Mouse (Mus musculus): ENCODE results near the gene Nrxn2. TPM values are rescaled to one million over a fixed set of nuclear protein-coding genes. Genes with fewer than 3 reads are reported as not detected.

The Nrxn2 gene
- polyA plus RNA-seq, 1 experiment from 2014 or later = 66.5 TPM

DNA sequence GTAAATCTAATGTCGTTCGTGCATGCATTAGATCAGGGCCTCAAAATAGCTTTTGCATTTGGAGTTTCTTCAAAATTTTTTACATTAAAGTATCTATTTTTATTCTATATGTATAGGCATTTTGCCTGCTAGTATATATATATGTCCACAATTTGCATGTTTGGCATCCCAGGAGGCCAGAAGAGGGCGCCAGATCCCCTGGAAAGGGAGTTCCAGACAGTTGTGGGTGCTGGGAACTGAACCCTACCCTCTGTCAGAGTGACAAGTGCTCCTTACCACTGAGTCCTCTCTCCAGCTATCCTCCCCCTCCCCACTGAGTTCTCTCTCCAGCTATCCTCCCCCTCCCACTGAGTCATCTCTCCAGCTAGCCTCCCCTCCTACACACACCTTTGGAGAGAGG, 48.4 kb downstream of the Nrxn2 start:
- ATAC-seq (ENCODE audit: low read depth) = no peak
- H3K27me3 ChIP-seq (ENCODE audit: control insufficient read depth, insufficient read depth, low read length) = no peaks in the 10 kb centered on the region
- peaks cover 13% of the 10 kb centered on the region for H3K4me1 ChIP-seq (ENCODE audit: control insufficient read depth, insufficient read depth, low read length)
- H3K36me3 ChIP-seq (ENCODE audit: control insufficient read depth, insufficient read depth, low read length) = no peaks in the 10 kb centered on the region
- whole genome bisulfite sequencing = 95% methylated on average over 3 of the region's 3 CpGs
- H3K27ac ChIP-seq (ENCODE audit: low read depth, low read length) = no peak overlapping the region
- H3K4me2 ChIP-seq (ENCODE audit: low read depth, low read length) = no peak overlapping the region
- H3K9me3 ChIP-seq (ENCODE audit: control insufficient read depth, low read length) = no peaks in the 10 kb centered on the region
- no peak overlapping the region for H3K4me3 ChIP-seq (ENCODE audit: low read depth, low read length)
- no peak overlapping the region for H3K9ac ChIP-seq (replicated peaks; ENCODE audit: low read depth, low read length)

DNA sequence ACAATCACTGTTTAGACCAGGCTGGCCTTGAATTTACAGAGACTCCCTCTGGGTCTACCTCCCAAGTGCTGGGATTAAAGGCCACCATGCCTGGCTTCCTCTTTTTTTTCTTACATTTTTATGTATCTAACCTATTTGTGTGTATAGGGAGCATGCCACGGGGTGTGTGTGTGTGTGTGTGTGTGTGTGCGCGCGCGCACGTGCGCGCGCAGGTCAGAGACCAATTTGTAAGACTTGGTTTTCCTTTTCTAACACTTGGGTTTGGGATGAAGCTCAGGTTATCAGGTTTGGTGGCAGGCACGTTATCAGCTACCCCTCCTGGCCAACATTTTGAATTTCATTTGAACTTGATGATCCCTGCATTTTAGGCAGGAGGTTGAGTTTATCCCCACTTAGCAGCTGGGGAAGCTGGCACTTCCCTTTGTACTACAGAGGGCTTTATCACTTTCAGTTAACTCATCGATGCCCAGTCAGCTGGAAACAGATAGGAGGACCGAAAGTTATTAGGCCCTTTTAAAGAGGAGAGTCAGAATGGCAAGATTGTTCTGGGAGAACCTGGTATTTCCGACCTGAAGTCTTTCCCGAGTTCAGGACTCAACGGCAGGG, 48.9 kb downstream of the Nrxn2 start:
- no peaks in the 10 kb centered on the region for H3K36me3 ChIP-seq (ENCODE audit: control insufficient read depth, insufficient read depth, low read length)
- H3K4me2 ChIP-seq (ENCODE audit: low read depth, low read length) = no peak overlapping the region
- ATAC-seq (ENCODE audit: low read depth) = no peak
- H3K9me3 ChIP-seq (ENCODE audit: control insufficient read depth, low read length) = no peaks in the 10 kb centered on the region
- H3K4me3 ChIP-seq (ENCODE audit: low read depth, low read length) = no peak overlapping the region
- H3K27me3 ChIP-seq (ENCODE audit: control insufficient read depth, insufficient read depth, low read length) = no peaks in the 10 kb centered on the region
- no peak overlapping the region for H3K27ac ChIP-seq (ENCODE audit: low read depth, low read length)
- peaks cover 13% of the 10 kb centered on the region for H3K4me1 ChIP-seq (ENCODE audit: control insufficient read depth, insufficient read depth, low read length)
- WGBS = 89% methylated on average over 15 of the region's 15 CpGs
- no peak overlapping the region for H3K9ac ChIP-seq (replicated peaks; ENCODE audit: low read depth, low read length)

DNA sequence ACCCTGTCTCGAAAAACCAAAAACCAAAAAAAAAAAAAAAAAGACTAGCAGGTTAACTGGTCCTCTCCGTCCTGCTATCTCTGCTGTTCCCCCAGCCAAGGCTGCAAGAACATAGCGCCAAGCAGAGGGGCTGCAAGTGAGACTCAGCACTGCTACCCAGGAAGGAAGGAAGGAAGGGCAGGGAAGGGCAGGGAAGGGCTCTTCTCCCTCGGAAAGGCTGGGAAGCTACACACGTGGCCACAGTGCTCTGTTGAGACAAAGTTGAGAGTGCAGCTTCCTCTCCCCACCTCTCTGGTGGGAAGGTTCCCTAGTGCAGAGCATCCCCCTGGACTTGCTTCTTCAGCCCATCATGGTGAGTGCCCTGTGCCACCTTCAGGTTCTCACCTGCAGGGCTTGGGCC, 53.1 kb downstream of the Nrxn2 start:
- no peak overlapping the region for H3K4me2 ChIP-seq (ENCODE audit: low read depth, low read length)
- WGBS = 89% methylated on average over 4 of the region's 5 CpGs
- no peak overlapping the region for H3K9ac ChIP-seq (replicated peaks; ENCODE audit: low read depth, low read length)
- no peak overlapping the region for H3K27ac ChIP-seq (ENCODE audit: low read depth, low read length)
- no peaks in the 10 kb centered on the region for H3K9me3 ChIP-seq (ENCODE audit: control insufficient read depth, low read length)
- H3K4me1 ChIP-seq (ENCODE audit: control insufficient read depth, insufficient read depth, low read length) = no peaks in the 10 kb centered on the region
- peaks cover 10% of the 10 kb centered on the region; the same call in 1 of the 2 replicates for H3K36me3 ChIP-seq (ENCODE audit: control insufficient read depth, insufficient read depth, low read length)
- no peak for ATAC-seq (ENCODE audit: low read depth)
- no peak overlapping the region for H3K4me3 ChIP-seq (ENCODE audit: low read depth, low read length)
- no peaks in the 10 kb centered on the region for H3K27me3 ChIP-seq (ENCODE audit: control insufficient read depth, insufficient read depth, low read length)

DNA sequence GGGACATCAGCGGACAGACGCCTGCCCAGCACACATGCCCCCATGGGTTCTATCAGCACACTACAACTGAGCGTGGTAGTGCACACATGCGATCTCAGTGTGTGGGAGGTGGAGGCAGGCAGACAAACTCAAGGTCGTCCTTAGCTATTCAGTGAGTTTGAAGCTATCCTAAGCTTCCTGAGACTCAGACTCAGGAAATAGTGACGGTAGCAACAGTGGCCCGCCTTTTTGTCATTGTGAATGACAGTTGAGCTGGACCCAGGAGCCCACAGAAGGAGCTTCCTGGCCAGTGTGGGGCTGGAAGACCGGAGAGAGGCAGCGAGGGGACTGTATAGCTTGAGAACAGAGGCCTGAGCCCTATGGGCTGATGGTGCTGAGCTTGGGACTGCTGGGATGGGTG, 54.3 kb downstream of the Nrxn2 start:
- Histone ChIP-seq H3K27ac (ENCODE audit: low read depth, low read length) (no peak overlapping the region), H3K9ac (replicated peaks; ENCODE audit: low read depth, low read length) (no peak overlapping the region), H3K4me3 (ENCODE audit: low read depth, low read length) (no peak overlapping the region), H3K4me2 (ENCODE audit: low read depth, low read length) (no peak overlapping the region), H3K36me3 (ENCODE audit: control insufficient read depth, insufficient read depth, low read length) (peaks cover 10% of the 10 kb centered on the region; the same call in 1 of the 2 replicates), H3K4me1 (ENCODE audit: control insufficient read depth, insufficient read depth, low read length) (no peaks in the 10 kb centered on the region), H3K9me3 (ENCODE audit: control insufficient read depth, low read length) (no peaks in the 10 kb centered on the region), H3K27me3 (ENCODE audit: control insufficient read depth, insufficient read depth, low read length) (no peaks in the 10 kb centered on the region)
- 85% methylated on average over 9 of the region's 9 CpGs for WGBS
- ATAC-seq (ENCODE audit: low read depth) = no peak

DNA sequence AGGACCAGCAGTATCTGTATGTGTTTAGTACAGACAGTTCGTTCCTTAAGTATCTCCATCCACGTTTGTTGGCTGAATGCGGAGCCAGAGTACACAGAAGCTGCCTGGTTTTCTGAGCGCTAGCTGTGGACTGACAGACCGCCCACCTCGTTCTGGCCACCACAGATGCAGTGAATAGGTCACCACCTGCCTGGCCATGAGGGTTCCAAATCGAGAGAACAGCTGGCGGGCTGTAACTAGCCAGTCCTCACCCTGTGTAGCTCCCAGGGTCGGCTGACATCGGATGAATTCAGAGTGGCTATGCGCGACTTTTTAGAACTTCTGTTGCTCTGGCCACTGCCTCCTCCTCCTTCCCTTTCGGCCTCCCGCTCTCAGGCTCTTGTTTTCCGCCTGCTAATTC, 56.2 kb downstream of the Nrxn2 start:
- Histone ChIP-seq H3K27ac (ENCODE audit: low read depth, low read length) (no peak overlapping the region), H3K4me3 (ENCODE audit: low read depth, low read length) (no peak overlapping the region), H3K4me2 (ENCODE audit: low read depth, low read length) (no peak overlapping the region), H3K9me3 (ENCODE audit: control insufficient read depth, low read length) (no peaks in the 10 kb centered on the region), H3K9ac (replicated peaks; ENCODE audit: low read depth, low read length) (no peak overlapping the region), H3K4me1 (ENCODE audit: control insufficient read depth, insufficient read depth, low read length) (no peaks in the 10 kb centered on the region), H3K27me3 (ENCODE audit: control insufficient read depth, insufficient read depth, low read length) (no peaks in the 10 kb centered on the region), H3K36me3 (ENCODE audit: control insufficient read depth, insufficient read depth, low read length) (peaks cover 10% of the 10 kb centered on the region; the same call in 1 of the 2 replicates)
- 38% methylated on average over 15 of the region's 15 CpGs for WGBS
- ATAC-seq (ENCODE audit: low read depth) = no peak

DNA sequence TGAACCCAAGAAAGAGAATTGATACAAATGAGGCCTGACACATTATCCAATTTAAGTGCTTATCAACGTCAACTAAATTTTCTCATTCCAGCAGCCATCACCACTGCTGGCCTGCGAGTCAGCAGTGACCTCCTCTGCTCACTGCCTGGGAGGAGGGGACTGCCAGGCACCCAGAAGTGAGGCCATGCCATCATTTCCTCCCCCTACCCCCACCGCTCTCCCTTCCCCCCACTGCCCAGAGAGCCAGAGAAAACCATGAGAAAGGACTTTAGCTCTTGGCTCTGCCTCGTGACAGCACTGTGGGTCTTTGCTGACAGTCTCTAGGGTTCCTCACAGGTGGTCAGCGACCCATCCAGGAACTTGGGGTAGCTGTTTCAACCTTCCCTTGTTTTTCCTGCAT, 56.6 kb downstream of the Nrxn2 start:
- Histone ChIP-seq H3K4me1 (ENCODE audit: control insufficient read depth, insufficient read depth, low read length) (no peaks in the 10 kb centered on the region), H3K9ac (replicated peaks; ENCODE audit: low read depth, low read length) (no peak overlapping the region), H3K27me3 (ENCODE audit: control insufficient read depth, insufficient read depth, low read length) (no peaks in the 10 kb centered on the region), H3K4me3 (ENCODE audit: low read depth, low read length) (no peak overlapping the region), H3K27ac (ENCODE audit: low read depth, low read length) (no peak overlapping the region), H3K4me2 (ENCODE audit: low read depth, low read length) (no peak overlapping the region), H3K36me3 (ENCODE audit: control insufficient read depth, insufficient read depth, low read length) (peaks cover 10% of the 10 kb centered on the region; the same call in 1 of the 2 replicates), H3K9me3 (ENCODE audit: control insufficient read depth, low read length) (no peaks in the 10 kb centered on the region)
- WGBS = 33% methylated on average over 5 of the region's 5 CpGs
- no peak for ATAC-seq (ENCODE audit: low read depth)

DNA sequence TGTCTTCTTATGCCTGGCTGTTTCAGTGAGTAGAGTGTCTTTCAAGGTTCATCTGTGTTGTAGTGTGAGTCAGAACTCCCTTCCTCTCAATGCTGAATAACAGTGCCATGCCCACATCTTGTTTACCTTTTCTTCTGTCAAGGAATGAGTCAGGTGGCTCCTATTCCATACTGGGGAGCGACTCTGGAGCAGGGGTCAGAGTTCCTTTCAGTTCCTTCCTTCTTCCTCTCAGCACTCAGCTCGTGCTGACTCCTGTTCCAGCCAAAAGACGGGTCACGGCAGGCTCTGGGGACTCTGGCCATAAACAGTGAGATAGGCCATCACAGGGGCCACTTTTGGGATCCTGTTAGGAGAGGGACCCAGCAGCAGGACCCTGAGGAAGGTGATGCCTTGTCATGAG, 58.5 kb downstream of the Nrxn2 start:
- Histone ChIP-seq H3K4me3 (ENCODE audit: low read depth, low read length) (no peak overlapping the region), H3K9me3 (ENCODE audit: control insufficient read depth, low read length) (no peaks in the 10 kb centered on the region), H3K4me2 (ENCODE audit: low read depth, low read length) (no peak overlapping the region), H3K27me3 (ENCODE audit: control insufficient read depth, insufficient read depth, low read length) (no peaks in the 10 kb centered on the region), H3K9ac (replicated peaks; ENCODE audit: low read depth, low read length) (no peak overlapping the region), H3K27ac (ENCODE audit: low read depth, low read length) (no peak overlapping the region), H3K4me1 (ENCODE audit: control insufficient read depth, insufficient read depth, low read length) (no peaks in the 10 kb centered on the region), H3K36me3 (ENCODE audit: control insufficient read depth, insufficient read depth, low read length) (peaks cover 14% of the 10 kb centered on the region)
- no peak for ATAC-seq (ENCODE audit: low read depth)
- 59% methylated on average over 4 of the region's 4 CpGs for WGBS

DNA sequence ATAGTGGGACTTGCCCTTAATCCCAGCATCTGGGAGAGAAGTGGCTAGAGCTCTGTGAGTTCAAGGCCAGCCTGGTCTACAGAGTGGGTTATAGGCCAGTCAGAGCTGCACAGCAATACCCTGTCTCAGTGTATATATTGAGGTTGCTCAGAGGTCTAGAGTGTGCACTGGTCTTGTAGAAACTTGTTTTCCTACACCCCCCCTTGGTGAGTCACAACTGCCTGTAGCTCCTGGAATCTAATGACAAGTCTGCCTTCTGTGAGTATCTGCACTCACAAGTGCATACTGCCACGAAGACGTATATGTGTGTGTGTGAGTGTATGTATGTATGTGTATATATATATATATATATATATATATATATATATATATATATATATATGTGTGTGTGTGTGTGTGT, 60.0 kb downstream of the Nrxn2 start:
- no peak for ATAC-seq (ENCODE audit: low read depth)
- Histone ChIP-seq H3K9ac (replicated peaks; ENCODE audit: low read depth, low read length) (no peak overlapping the region), H3K9me3 (ENCODE audit: control insufficient read depth, low read length) (no peaks in the 10 kb centered on the region), H3K36me3 (ENCODE audit: control insufficient read depth, insufficient read depth, low read length) (peaks cover 10% of the 10 kb centered on the region), H3K27me3 (ENCODE audit: control insufficient read depth, insufficient read depth, low read length) (no peaks in the 10 kb centered on the region), H3K4me1 (ENCODE audit: control insufficient read depth, insufficient read depth, low read length) (no peaks in the 10 kb centered on the region), H3K4me3 (ENCODE audit: low read depth, low read length) (no peak overlapping the region), H3K27ac (ENCODE audit: low read depth, low read length) (no peak overlapping the region), H3K4me2 (ENCODE audit: low read depth, low read length) (no peak overlapping the region)
- 98% methylated on average over 2 of the region's 2 CpGs for WGBS

DNA sequence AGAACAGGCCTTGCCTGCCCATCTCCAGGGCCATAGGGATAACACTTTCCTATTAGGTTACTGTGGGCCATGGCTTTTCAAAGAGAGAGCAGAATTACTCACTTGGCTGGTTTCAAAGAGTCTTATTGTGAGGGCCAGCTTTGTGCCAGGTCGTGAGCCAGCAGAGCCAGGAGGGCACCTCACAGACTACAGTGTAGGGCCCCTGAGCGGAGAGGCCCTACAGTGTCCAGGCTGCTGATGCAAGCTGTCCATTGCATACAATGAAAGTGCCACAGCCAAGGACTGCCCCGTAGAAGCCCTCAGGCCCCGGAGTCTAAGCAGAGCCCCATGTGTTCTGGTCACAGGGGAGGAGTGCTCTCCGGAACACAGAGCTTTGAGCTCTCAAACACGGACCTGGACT, 64.4 kb downstream of the Nrxn2 start:
- ATAC-seq (ENCODE audit: low read depth) = no peak
- no peak overlapping the region for H3K4me3 ChIP-seq (ENCODE audit: low read depth, low read length)
- no peak overlapping the region for H3K4me2 ChIP-seq (ENCODE audit: low read depth, low read length)
- H3K9ac ChIP-seq (replicated peaks; ENCODE audit: low read depth, low read length) = no peak overlapping the region
- WGBS = 65% methylated on average over 6 of the region's 6 CpGs
- H3K27ac ChIP-seq (ENCODE audit: low read depth, low read length) = no peak overlapping the region
- H3K27me3 ChIP-seq (ENCODE audit: control insufficient read depth, insufficient read depth, low read length) = no peaks in the 10 kb centered on the region
- no peaks in the 10 kb centered on the region for H3K9me3 ChIP-seq (ENCODE audit: control insufficient read depth, low read length)
- H3K4me1 ChIP-seq (ENCODE audit: control insufficient read depth, insufficient read depth, low read length) = no peaks in the 10 kb centered on the region
- peaks cover 4% of the 10 kb centered on the region; the same call in 1 of the 2 replicates for H3K36me3 ChIP-seq (ENCODE audit: control insufficient read depth, insufficient read depth, low read length)
